Mouse (Mus musculus) lung, embryonic 15.5 days (tissue): ENCODE data around the gene Gmpr. TPM values are rescaled to one million over a fixed set of nuclear protein-coding genes. Genes with fewer than 3 reads are reported as not detected.

Experiments
- ATAC-seq: fragments of 200-750 bp; cut with Nextera tagmentation; 2 replicates; pipeline ENCODE4 v1.8.0; 2017; ENCODE audit warnings: moderate number of reproducible peaks, borderline replicate concordance; ENCODE audit not compliant: low FRiP score, low TSS enrichment; ENCODE audit errors: extremely low read depth
- H3K27ac ChIP-seq: fragments of 300-500 bp; sonication (generic); 2 replicates; pipeline ENCODE4 v1.5.1; 2015; ENCODE audit warnings: moderate library complexity, mild to moderate bottlenecking, inconsistent platforms
- H3K27me3 ChIP-seq: fragments of 300-500 bp; sonication (generic); 2 replicates; pipeline ENCODE4 v1.6.1; 2015; ENCODE audit warnings: inconsistent platforms
- H3K36me3 ChIP-seq: fragments of 300-500 bp; sonication (generic); 2 replicates; pipeline ENCODE4 v1.6.1; 2015; ENCODE audit warnings: inconsistent platforms
- H3K4me1 ChIP-seq: fragments of 300-500 bp; sonication (generic); 2 replicates; pipeline ENCODE4 v1.6.1; 2015; ENCODE audit warnings: inconsistent platforms
- H3K4me2 ChIP-seq: fragments of 300-500 bp; sonication (generic); 2 replicates; pipeline ENCODE4 v1.6.1; 2015; ENCODE audit warnings: inconsistent platforms, mild to moderate bottlenecking, moderate library complexity
- H3K4me3 ChIP-seq: fragments of 300-500 bp; sonication (generic); 2 replicates; pipeline ENCODE4 v1.5.1; 2015; ENCODE audit warnings: mild to moderate bottlenecking, inconsistent platforms
- H3K9ac ChIP-seq: fragments of 300-500 bp; sonication (generic); 2 replicates; pipeline ENCODE4 v1.6.1; 2015; ENCODE audit warnings: inconsistent platforms
- H3K9me3 ChIP-seq: fragments of 300-500 bp; sonication (generic); 2 replicates; pipeline ENCODE4 v1.6.1; 2016; ENCODE audit warnings: inconsistent platforms
- WGBS: fragments of 180-500 bp; shearing (Covaris S2); methylation state at CpG from one replicate; pipeline ENCODE4 v1.1.7; 2015; 5-methylcytosine and 5-hydroxymethylcytosine counted together
- polyA plus RNA-seq: library from polyadenylated mRNA; unstranded; fragments of >200 nt; fragmentation: Nextera tagmentation; extraction: Ambion mirVana; gene quantifications from 2 replicates; pipeline ENCODE4 v1.2.1, GENCODE M21; 2015

Gene Gmpr
- 25.6 and 27.9 TPM in 2 replicates for polyA plus RNA-seq

DNA sequence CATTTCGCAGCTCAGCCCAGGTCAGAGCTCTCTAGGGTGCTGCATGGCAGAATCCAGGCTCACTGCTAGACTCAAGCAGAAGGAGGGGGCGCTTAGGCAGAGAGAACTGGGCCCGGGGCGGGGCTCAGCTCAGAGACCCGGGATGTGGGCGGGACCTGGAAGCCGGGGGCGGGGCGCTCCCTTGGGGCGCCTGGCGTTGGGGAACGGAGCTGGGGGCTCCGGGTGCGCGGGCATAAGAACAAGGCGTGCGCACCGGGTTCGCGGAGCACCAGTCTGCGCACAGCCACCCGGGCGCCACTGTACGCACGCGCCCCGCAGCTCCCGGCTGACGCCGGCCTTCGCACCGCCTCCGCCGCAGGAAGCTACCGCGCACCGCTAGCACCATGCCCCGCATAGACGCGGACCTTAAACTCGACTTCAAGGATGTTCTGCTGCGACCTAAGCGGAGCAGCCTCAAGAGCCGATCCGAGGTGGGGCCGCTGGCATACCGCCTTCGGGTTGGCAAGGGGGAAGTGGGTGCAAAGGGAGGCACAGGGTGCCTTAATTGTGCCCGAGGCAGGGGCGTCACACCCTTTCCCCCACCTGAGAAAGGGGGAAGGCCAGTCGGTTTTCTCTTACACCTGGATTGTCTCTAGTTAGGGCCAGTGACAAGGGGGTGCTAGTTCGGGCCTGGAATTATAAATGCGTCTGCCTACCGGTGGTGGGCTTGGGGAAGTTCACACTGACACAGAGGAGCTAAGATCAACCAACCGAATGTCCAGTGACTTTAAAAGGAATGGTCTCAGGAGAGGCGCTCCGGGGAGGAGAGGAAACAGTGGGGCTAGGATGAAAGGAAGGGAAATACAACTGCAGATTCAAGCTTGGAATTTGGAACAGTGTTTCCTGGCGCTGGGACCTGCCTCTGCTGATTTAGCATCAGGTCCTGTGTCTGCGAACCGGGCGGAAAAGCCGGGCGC lies at the start of gene Gmpr:
Gene Gmpr, plus strand, starts transcription at position 171 of the 956 bp plus-strand sequence.
- Histone ChIP-seq H3K4me3 (peak within 1 kb of the TSS; percentile 57), H3K4me1 (peaks cover 31% of the 10 kb centered on the region), H3K9me3 (no peaks in the 10 kb centered on the region), H3K27ac (peak within 1 kb of the TSS; percentile 29; the same call in 1 of the 2 replicates), H3K4me2 (peak within 1 kb of the TSS; percentile 92), H3K27me3 (no peaks in the 10 kb centered on the region), H3K9ac (peak within 1 kb of the TSS; percentile 47), H3K36me3 (no peaks in the 10 kb centered on the region)
- peak; percentile 90 for ATAC-seq
- under 1% methylated on average over 63 of the region's 63 CpGs for WGBS

DNA sequence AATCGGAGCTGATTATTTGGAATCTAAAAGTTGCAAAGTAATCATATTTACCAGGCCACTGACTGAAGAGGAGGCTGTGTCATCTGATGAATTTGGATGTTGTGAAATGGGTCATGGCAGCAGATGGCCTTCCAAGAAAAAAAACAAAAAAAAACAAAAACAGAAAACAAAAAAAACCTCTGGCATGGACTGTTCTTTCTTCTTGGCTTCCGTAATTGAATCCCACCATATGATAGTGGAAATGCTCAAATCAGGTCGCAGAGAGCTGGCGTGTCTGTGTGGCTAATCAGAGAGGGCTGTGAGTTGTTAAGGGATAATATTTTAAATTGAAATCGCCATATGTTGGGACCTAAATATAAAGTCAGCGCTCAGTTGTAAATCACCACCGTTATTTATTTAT lies 49.8 kb upstream of the Gmpr start:
- Histone ChIP-seq H3K36me3 (no peaks in the 10 kb centered on the region), H3K27ac (no peak overlapping the region; the same call in 1 of the 2 replicates), H3K4me2 (no peak overlapping the region), H3K4me3 (no peak overlapping the region), H3K27me3 (no peaks in the 10 kb centered on the region), H3K4me1 (peaks cover 32% of the 10 kb centered on the region), H3K9me3 (no peaks in the 10 kb centered on the region), H3K9ac (no peak overlapping the region)
- ATAC-seq, result no peak
- 44% methylated on average over 7 of the region's 7 CpGs for WGBS

DNA sequence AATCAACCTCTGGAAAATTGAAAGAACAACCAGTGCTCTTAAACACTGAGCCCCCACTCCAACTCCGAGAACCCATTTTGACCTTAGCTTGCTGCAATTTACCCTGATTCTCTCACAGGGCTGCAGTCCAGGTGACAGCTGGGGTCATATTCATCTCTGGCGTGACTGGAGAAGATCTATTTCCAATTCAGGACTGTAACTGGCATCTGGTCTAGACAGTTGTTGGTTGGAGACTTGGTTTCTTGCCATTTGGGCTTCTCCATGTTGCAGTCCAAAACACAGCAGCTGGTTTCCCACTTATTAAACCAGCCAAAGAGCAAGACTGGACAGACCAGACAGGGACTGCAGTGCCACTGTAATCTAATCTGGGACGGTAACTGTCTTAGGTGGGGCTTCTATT lies 47.1 kb upstream of the Gmpr start:
- Histone ChIP-seq H3K9me3 (no peaks in the 10 kb centered on the region), H3K27me3 (no peaks in the 10 kb centered on the region), H3K27ac (no peak overlapping the region), H3K9ac (no peak overlapping the region), H3K4me3 (no peak overlapping the region), H3K4me1 (peaks cover 10% of the 10 kb centered on the region), H3K4me2 (no peak overlapping the region), H3K36me3 (no peaks in the 10 kb centered on the region)
- no peak for ATAC-seq
- 81% methylated on average over 3 of the region's 3 CpGs for WGBS

DNA sequence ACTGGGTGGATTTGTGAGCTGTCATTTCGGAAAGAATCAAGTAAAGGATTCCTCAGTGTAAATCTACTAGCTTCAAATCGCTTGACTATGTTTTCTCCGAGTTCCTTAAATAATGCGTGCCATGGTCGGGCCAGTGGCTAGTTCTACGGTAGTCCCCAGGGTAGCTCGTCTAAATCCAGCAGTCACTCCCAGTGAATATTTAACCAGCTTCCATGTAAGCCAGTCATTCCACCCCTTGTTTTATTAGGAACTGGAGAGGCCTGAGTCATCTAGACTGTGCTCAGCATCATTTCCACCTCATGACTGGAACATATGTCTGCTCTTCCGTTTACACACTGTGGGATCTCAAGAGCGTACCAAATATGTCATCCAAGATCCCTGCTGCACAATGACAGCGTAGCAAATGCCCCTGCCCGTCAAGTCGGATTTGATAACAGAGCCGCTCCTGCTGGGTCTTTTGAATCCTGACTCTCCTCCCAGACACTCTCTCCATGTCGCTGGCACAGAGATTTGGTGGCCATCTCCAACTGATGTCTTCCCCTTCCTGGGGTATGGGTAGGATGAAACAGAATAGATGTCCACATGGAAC lies 45.8 kb upstream of the Gmpr start:
- H3K4me3 ChIP-seq, result no peak overlapping the region
- no peaks in the 10 kb centered on the region for H3K27me3 ChIP-seq
- H3K4me2 ChIP-seq, result no peak overlapping the region
- H3K27ac ChIP-seq, result no peak overlapping the region
- no peaks in the 10 kb centered on the region for H3K36me3 ChIP-seq
- no peaks in the 10 kb centered on the region for H3K4me1 ChIP-seq
- WGBS, result 65% methylated on average over 14 of the region's 14 CpGs
- H3K9ac ChIP-seq, result no peak overlapping the region
- no peak for ATAC-seq
- H3K9me3 ChIP-seq, result no peaks in the 10 kb centered on the region

DNA sequence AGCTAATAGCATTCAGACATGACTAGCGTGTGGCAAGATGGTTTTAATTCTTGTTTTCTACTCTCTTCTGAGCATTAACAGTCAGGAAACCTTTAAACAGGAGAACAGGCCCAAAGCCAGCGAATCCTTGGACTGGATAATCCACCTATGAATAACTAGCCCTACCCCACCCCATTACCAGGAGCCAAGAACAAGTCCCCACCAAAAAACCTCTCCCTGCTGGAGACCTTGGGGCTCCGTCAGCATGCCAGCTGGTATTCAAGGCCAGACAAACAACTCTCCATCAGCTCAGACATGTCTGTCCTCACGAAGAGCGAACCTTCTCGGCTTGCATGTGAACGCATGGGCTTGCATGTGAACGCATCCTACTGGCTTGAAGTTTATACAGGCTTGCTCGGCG lies 41.6 kb upstream of the Gmpr start:
- H3K4me1 ChIP-seq, result peaks cover 13% of the 10 kb centered on the region
- no peaks in the 10 kb centered on the region for H3K36me3 ChIP-seq
- no peak overlapping the region for H3K9ac ChIP-seq
- ATAC-seq, result no peak
- H3K4me3 ChIP-seq, result no peak overlapping the region
- H3K9me3 ChIP-seq, result no peaks in the 10 kb centered on the region
- H3K4me2 ChIP-seq, result no peak overlapping the region
- WGBS, result 81% methylated on average over 10 of the region's 10 CpGs
- no peak overlapping the region for H3K27ac ChIP-seq
- no peaks in the 10 kb centered on the region for H3K27me3 ChIP-seq

DNA sequence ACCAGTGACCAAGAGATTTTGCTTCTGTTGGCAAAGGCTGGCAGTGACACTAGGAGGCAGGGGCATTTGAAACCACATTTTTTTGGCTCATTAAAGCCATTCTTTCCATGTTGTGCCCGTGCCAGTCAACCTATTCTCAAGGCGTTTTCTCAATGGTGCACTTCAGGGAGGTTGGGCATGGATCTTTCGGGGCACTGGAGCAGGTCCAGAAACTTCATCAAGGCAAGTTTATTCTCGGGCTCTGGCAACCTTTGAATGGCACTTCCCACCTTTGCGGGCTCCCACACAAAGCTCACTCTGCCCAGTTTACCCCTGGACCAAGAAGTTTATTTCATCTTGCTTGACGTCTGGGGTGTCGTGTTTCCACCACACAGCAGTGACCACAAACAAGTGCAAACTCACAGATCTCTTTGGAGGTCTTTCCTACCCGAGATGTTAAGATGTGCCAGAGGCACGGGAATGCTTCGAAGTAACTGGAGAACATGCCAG lies 41.2 kb upstream of the Gmpr start:
- Histone ChIP-seq H3K4me1 (peaks cover 13% of the 10 kb centered on the region), H3K27me3 (no peaks in the 10 kb centered on the region), H3K4me3 (no peak overlapping the region), H3K9ac (no peak overlapping the region), H3K4me2 (no peak overlapping the region), H3K36me3 (no peaks in the 10 kb centered on the region), H3K9me3 (no peaks in the 10 kb centered on the region), H3K27ac (no peak overlapping the region)
- 56% methylated on average over 10 of the region's 10 CpGs for WGBS
- no peak for ATAC-seq

DNA sequence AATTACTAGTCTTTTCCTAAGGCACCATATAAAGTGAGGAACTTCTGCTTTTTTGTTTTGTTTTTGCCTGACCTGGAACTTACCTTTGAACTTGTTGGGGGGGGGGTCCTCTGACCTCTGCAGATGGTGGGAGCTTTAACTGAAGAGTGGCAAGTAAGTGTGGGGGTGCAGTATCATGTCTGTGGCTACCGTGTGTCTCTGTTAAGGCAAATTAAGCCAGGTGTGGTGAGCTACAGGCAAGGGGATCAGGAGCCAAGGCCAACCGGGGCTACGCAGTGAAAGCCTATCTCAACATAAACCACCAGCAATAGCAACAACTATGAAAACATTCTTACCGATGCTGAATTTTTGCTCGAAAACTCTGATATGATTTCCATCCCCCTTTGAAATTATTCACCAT lies 38.5 kb upstream of the Gmpr start:
- Histone ChIP-seq H3K4me2 (no peak overlapping the region), H3K9me3 (no peaks in the 10 kb centered on the region), H3K4me1 (peaks cover 13% of the 10 kb centered on the region), H3K27ac (no peak overlapping the region), H3K9ac (no peak overlapping the region), H3K4me3 (no peak overlapping the region), H3K36me3 (no peaks in the 10 kb centered on the region), H3K27me3 (no peaks in the 10 kb centered on the region)
- no peak for ATAC-seq
- WGBS, result 68% methylated on average over 5 of the region's 5 CpGs

DNA sequence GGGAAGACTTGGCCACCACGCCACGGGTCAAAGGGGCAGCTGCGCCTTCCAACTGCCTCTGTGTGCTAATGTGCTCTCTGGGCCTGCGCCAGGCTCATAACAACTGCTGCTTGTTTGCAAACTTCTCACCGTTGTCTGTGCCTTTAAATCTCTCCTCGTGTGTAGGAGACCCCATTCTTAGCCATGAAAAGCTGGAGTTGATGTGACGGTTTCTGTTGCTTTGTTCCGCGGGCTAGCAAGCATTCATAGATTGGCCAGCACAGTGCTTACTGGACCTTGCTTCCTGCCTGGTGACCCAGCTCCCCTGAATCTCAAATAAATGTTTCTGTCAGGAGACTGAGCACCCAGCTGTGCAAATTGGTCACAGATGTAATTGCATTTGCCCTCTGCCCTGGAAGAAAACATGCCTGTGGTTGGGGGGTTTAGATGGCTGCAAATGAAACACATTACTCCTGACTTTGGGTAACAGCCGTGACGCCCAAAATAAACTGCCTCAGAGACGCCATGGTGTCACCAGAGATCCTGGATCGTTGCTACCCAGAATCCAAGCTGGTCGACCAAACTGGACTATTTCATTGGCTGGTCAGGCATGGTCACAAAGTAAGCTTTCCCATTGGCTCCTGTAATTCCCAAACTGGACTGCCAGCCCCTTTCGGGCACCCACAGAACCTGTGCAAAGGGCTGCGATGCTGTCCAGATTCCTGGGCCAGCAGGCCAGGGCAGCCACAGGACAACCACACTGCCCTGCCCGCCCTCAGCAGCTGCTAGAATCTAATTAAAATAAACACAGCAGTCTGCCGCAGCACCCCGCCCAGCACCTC lies 37.6 kb upstream of the Gmpr start:
- no peak overlapping the region; the same call in 1 of the 2 replicates for H3K27ac ChIP-seq
- 32% methylated on average over 19 of the region's 19 CpGs for WGBS
- peaks cover 13% of the 10 kb centered on the region for H3K4me1 ChIP-seq
- ATAC-seq, result peak; percentile 42; the same call in 1 of the 2 replicates
- H3K9ac ChIP-seq, result no peak overlapping the region
- peak overlapping the region; percentile 7; the same call in 1 of the 2 replicates for H3K4me2 ChIP-seq
- H3K9me3 ChIP-seq, result no peaks in the 10 kb centered on the region
- H3K36me3 ChIP-seq, result no peaks in the 10 kb centered on the region
- H3K4me3 ChIP-seq, result no peak overlapping the region
- no peaks in the 10 kb centered on the region for H3K27me3 ChIP-seq

DNA sequence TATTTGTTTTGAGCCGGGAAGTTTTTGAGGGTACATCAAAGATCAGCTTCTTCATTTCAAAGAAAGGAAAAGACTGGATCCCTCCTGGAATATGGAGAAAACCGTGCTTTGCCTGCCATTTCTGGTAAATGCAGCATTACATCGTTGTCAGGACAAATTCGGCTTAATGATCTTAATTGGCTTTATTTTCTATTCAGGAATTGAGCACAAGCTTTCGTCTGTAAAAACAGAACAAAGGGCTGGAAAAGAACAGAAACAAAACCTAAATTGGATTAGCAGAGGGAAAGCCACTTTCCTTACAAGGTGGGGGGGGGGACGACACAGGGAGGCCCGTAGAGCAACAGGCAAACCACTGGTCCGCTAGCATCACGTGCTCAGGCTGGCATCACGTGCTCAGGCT lies 33.9 kb upstream of the Gmpr start:
- no peaks in the 10 kb centered on the region for H3K36me3 ChIP-seq
- no peaks in the 10 kb centered on the region for H3K27me3 ChIP-seq
- H3K27ac ChIP-seq, result no peak overlapping the region
- 87% methylated on average over 9 of the region's 10 CpGs for WGBS
- H3K9me3 ChIP-seq, result no peaks in the 10 kb centered on the region
- no peak overlapping the region for H3K9ac ChIP-seq
- peaks cover 13% of the 10 kb centered on the region for H3K4me1 ChIP-seq
- H3K4me2 ChIP-seq, result no peak overlapping the region
- no peak for ATAC-seq
- no peak overlapping the region for H3K4me3 ChIP-seq

DNA sequence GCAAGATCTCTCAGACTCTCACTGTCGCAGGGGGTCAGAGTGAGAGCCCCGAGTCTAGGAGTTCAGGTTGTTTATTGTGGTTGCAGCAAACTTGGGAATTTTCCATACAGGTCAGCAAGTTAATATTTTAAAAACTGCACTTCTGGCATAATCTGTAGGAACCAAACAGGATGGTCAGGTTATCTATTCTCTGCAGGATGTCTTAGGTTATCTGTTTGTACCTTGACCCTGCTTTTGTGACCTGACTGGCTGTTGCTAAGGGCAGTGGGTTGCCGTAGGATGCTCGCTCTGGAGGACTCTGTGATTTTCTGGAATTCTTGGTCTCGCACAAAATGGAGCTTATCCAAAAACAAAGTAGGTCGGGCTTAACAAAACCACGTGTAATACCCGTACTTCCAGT lies 31.9 kb upstream of the Gmpr start:
- WGBS, result 71% methylated on average over 8 of the region's 8 CpGs
- H3K4me1 ChIP-seq, result peaks cover 2% of the 10 kb centered on the region; the same call in 1 of the 2 replicates
- no peak overlapping the region for H3K4me2 ChIP-seq
- no peak overlapping the region for H3K27ac ChIP-seq
- H3K4me3 ChIP-seq, result no peak overlapping the region
- no peaks in the 10 kb centered on the region for H3K36me3 ChIP-seq
- no peak for ATAC-seq
- no peaks in the 10 kb centered on the region for H3K27me3 ChIP-seq
- H3K9me3 ChIP-seq, result no peaks in the 10 kb centered on the region
- no peak overlapping the region for H3K9ac ChIP-seq

DNA sequence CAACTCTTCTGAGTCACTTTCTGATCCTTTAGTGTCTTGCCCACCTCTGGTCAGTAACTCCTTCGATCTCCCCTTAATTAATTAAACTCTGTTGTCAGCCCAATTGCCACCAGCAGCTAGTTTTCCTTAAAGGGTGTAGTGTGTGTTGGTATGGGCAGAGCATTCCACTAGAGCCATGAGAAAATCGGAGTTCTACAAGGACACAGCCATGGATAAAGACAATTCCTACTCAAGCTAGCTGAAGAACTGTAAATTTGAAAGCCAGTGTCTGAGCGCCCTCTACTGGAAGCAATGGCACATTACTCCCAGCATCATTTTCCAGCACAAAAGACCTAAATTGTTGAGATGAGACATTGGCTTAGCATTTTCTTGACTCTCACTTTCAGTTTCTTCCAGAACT lies 30.1 kb upstream of the Gmpr start:
- no peaks in the 10 kb centered on the region for H3K4me1 ChIP-seq
- H3K4me2 ChIP-seq, result no peak overlapping the region
- no peak for ATAC-seq
- H3K9me3 ChIP-seq, result no peaks in the 10 kb centered on the region
- no peak overlapping the region for H3K27ac ChIP-seq
- no peaks in the 10 kb centered on the region for H3K27me3 ChIP-seq
- no peak overlapping the region for H3K9ac ChIP-seq
- 26% methylated on average over 3 of the region's 3 CpGs for WGBS
- no peak overlapping the region for H3K4me3 ChIP-seq
- H3K36me3 ChIP-seq, result no peaks in the 10 kb centered on the region
